Mouse (Mus musculus): ENCODE data around the gene Smarcd3. TPM values are rescaled to one million over a fixed set of nuclear protein-coding genes. Genes with fewer than 3 reads are reported as not detected.
A peak's percentile ranks its signal among the peaks of the same experiment; 100 is the strongest.

Gene Smarcd3
- polyA plus RNA-seq (2011; ENCODE audit: insufficient read depth, insufficient read length, low read depth, missing spikeins) = 1.5 and 1.9 TPM in 2 replicates

GRCm38 (mm10) chr5:24623986-24624821 lies at the start of gene Smarcd3:
Gene Smarcd3 (minus strand): TSS chr5:24624411.
- no peak within 1 kb of the TSS for H3K9ac ChIP-seq (ENCODE audit: low read depth, poor library complexity, severe bottlenecking)
- peak within 1 kb of the TSS; percentile 31 for H3K4me3 ChIP-seq (ENCODE audit: low read depth, low read length)
- no peaks in the 10 kb centered on the region for H3K9me3 ChIP-seq (replicated peaks; ENCODE audit: control insufficient read depth, insufficient read depth, low read length, poor library complexity, severe bottlenecking)
- no peak within 1 kb of the TSS for H3K27ac ChIP-seq (ENCODE audit: insufficient read depth, low read length)
- H3K4me1 ChIP-seq (ENCODE audit: control insufficient read depth, insufficient read depth, low read length) = no peaks in the 10 kb centered on the region
- no peaks in the 10 kb centered on the region for H3K27me3 ChIP-seq (ENCODE audit: control insufficient read depth, insufficient read depth, low read length, poor library complexity, severe bottlenecking)
- H3K36me3 ChIP-seq (ENCODE audit: control insufficient read depth, insufficient read depth, low read length, poor library complexity, severe bottlenecking) = no peaks in the 10 kb centered on the region
- TF ChIP-seq EP300 (IDR thresholded peaks at IDR 0.05; ENCODE audit: insufficient read depth, low read depth, low read length) (no peak), POLR2A (IDR thresholded peaks at IDR 0.05; ENCODE audit: insufficient read depth, low read length) (no peak), CTCF (IDR thresholded peaks at IDR 0.05; ENCODE audit: low read depth, low read length) (no peak)

GRCm38 (mm10) chr5:24661457-24661856 lies 37.2 kb upstream of the Smarcd3 start:
- Histone ChIP-seq H3K27ac (ENCODE audit: insufficient read depth, low read length) (no peak overlapping the region), H3K27me3 (ENCODE audit: control insufficient read depth, insufficient read depth, low read length, poor library complexity, severe bottlenecking) (no peaks in the 10 kb centered on the region), H3K9me3 (replicated peaks; ENCODE audit: control insufficient read depth, insufficient read depth, low read length, poor library complexity, severe bottlenecking) (peaks cover 14% of the 10 kb centered on the region), H3K4me3 (ENCODE audit: low read depth, low read length) (no peak overlapping the region), H3K9ac (ENCODE audit: low read depth, poor library complexity, severe bottlenecking) (no peak overlapping the region), H3K36me3 (ENCODE audit: control insufficient read depth, insufficient read depth, low read length, poor library complexity, severe bottlenecking) (no peaks in the 10 kb centered on the region), H3K4me1 (ENCODE audit: control insufficient read depth, insufficient read depth, low read length) (no peaks in the 10 kb centered on the region)
- TF ChIP-seq CTCF (IDR thresholded peaks at IDR 0.05; ENCODE audit: low read depth, low read length) (no peak), POLR2A (IDR thresholded peaks at IDR 0.05; ENCODE audit: insufficient read depth, low read length) (no peak), EP300 (IDR thresholded peaks at IDR 0.05; ENCODE audit: insufficient read depth, low read depth, low read length) (no peak)

- Histone ChIP-seq H3K9ac (ENCODE audit: low read depth, poor library complexity, severe bottlenecking) (no peak overlapping the region), H3K4me1 (ENCODE audit: control insufficient read depth, insufficient read depth, low read length) (no peaks in the 10 kb centered on the region), H3K27ac (ENCODE audit: insufficient read depth, low read length) (peak overlapping the region; percentile 70; the same call in 1 of the 2 replicates), H3K9me3 (replicated peaks; ENCODE audit: control insufficient read depth, insufficient read depth, low read length, poor library complexity, severe bottlenecking) (peaks cover 7% of the 10 kb centered on the region; the same call in 1 of the 2 replicates), H3K27me3 (ENCODE audit: control insufficient read depth, insufficient read depth, low read length, poor library complexity, severe bottlenecking) (no peaks in the 10 kb centered on the region), H3K4me3 (ENCODE audit: low read depth, low read length) (no peak overlapping the region), H3K36me3 (ENCODE audit: control insufficient read depth, insufficient read depth, low read length, poor library complexity, severe bottlenecking) (no peaks in the 10 kb centered on the region)
- TF ChIP-seq EP300 (IDR thresholded peaks at IDR 0.05; ENCODE audit: insufficient read depth, low read depth, low read length) (no peak), POLR2A (IDR thresholded peaks at IDR 0.05; ENCODE audit: insufficient read depth, low read length) (no peak), CTCF (IDR thresholded peaks at IDR 0.05; ENCODE audit: low read depth, low read length) (no peak)
These were observed 35.7 kb upstream of the Smarcd3 start for GRCm38 (mm10) chr5:24659708-24660423.

- Histone ChIP-seq H3K9me3 (replicated peaks; ENCODE audit: control insufficient read depth, insufficient read depth, low read length, poor library complexity, severe bottlenecking) (peaks cover 7% of the 10 kb centered on the region; the same call in 1 of the 2 replicates), H3K4me3 (ENCODE audit: low read depth, low read length) (no peak overlapping the region), H3K27ac (ENCODE audit: insufficient read depth, low read length) (no peak overlapping the region), H3K27me3 (ENCODE audit: control insufficient read depth, insufficient read depth, low read length, poor library complexity, severe bottlenecking) (no peaks in the 10 kb centered on the region), H3K36me3 (ENCODE audit: control insufficient read depth, insufficient read depth, low read length, poor library complexity, severe bottlenecking) (no peaks in the 10 kb centered on the region), H3K9ac (ENCODE audit: low read depth, poor library complexity, severe bottlenecking) (no peak overlapping the region), H3K4me1 (ENCODE audit: control insufficient read depth, insufficient read depth, low read length) (no peaks in the 10 kb centered on the region)
- TF ChIP-seq EP300 (IDR thresholded peaks at IDR 0.05; ENCODE audit: insufficient read depth, low read depth, low read length) = no peak
- TF ChIP-seq CTCF (IDR thresholded peaks at IDR 0.05; ENCODE audit: low read depth, low read length) = no peak
- no peak for TF ChIP-seq POLR2A (IDR thresholded peaks at IDR 0.05; ENCODE audit: insufficient read depth, low read length)
These were observed 32.9 kb upstream of the Smarcd3 start for GRCm38 (mm10) chr5:24657113-24657512.

GRCm38 (mm10) chr5:24654491-24654890 lies 30.3 kb upstream of the Smarcd3 start:
- Histone ChIP-seq H3K4me1 (ENCODE audit: control insufficient read depth, insufficient read depth, low read length) (no peaks in the 10 kb centered on the region), H3K9ac (ENCODE audit: low read depth, poor library complexity, severe bottlenecking) (no peak overlapping the region), H3K27ac (ENCODE audit: insufficient read depth, low read length) (no peak overlapping the region), H3K4me3 (ENCODE audit: low read depth, low read length) (no peak overlapping the region), H3K9me3 (replicated peaks; ENCODE audit: control insufficient read depth, insufficient read depth, low read length, poor library complexity, severe bottlenecking) (peaks cover 7% of the 10 kb centered on the region; the same call in 1 of the 2 replicates), H3K36me3 (ENCODE audit: control insufficient read depth, insufficient read depth, low read length, poor library complexity, severe bottlenecking) (no peaks in the 10 kb centered on the region), H3K27me3 (ENCODE audit: control insufficient read depth, insufficient read depth, low read length, poor library complexity, severe bottlenecking) (no peaks in the 10 kb centered on the region)
- TF ChIP-seq CTCF (IDR thresholded peaks at IDR 0.05; ENCODE audit: low read depth, low read length) (no peak), POLR2A (IDR thresholded peaks at IDR 0.05; ENCODE audit: insufficient read depth, low read length) (no peak), EP300 (IDR thresholded peaks at IDR 0.05; ENCODE audit: insufficient read depth, low read depth, low read length) (no peak)

Data from ES-Bruce4 (cell line).